Mouse (Mus musculus) urinary bladder, postnatal 4 days (tissue): ENCODE results near the gene Ttll11.
A peak's percentile ranks its signal among the peaks of the same experiment; 100 is the strongest.

Experiments used
- DNase-seq, 2 experiments: peaks; one replicate each; pipeline ENCODE4 v3.0.0; 2021 to 2022; ENCODE audit warnings: low spot score in 2 of 2

The Ttll11 gene

DNA sequence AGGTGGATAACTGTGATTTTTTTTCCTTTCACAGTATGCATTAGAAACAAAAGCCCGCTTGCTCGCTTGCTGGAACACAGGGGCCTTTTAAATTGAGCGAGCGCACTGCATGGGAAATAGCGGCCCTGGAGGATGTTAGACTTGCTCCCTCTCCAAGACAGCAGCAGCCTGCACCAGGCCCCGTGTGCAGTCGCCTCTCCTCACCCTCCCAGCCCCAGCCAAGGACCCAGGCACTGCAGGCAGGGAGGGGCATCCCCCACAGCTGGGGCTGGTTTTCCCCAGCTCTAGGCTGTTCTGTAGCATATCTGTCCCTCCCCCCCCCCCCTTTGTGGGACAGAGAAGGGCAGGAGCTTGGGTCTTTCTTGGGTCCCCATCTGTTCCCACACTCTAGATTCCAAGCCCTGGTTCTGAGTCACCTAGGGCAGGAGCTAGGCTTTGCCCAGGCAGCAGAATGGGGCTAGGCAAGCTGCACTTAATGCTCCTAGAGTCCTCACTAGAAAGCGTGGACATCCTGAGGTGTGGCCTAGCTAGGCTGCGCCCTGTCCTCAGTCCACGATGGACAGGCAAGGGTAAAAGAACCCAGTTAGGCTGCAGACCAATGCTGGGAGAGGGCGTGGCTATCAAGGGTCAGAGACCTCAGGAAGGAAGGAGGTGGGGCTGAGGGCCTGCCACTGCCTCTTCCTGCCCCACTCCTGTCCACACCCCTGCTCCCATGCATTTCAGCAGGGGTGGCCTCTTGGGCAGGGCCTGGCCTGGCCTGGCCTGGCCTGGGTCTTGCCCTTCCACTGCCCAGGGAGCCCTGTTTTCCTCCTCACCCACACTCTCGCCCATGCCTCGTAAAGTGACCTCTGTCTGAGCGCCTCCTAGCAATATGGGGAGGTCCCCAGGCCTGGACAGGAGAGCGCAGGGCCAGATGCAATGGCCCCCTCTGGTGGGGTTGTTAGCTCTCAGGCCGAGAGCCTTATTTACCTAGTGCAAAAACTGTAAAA, 250.3 kb downstream of the Ttll11 start:
- DNase-seq, result no peak

DNA sequence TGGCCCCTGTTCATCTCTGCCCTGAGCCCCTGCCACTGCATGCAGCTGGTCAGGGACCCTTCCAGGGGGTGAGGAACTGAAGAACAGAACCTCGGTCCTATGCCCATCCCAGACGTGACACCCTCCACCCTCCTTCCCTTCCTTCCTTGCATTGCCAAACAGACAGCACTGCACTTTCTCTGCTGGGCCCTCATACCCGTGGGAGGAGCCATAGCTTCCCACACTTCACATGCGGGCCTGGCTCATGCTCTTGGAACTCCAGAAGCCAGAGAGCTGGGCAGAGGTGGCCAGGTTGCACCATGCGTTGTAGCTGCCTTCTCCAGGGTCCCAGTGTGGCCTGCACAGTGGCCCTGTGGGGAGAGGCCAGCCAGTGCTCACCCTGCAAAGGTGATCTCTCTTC, 251.1 kb downstream of the Ttll11 start:
- DNase-seq, result no peak

DNA sequence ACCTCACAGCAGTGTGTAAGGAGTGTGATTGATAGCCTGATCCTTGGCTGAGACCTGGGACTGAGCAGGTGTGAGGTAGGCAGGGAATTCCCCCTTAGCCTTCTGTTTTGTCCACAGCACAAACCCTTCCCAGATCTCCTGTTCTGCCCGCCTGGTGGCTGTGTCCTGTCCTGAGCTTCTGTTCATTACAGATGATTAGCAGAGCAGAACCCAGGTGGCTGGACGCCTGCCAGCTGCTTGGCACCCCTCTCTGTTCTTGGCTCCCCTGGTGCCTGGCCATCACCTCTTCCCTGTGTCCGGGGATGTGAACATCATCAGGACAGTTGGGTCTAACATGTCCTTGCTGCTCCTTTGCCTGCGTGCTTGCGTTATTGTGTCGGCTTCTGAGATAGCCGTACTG, 256.0 kb downstream of the Ttll11 start:
- no peak for DNase-seq

DNA sequence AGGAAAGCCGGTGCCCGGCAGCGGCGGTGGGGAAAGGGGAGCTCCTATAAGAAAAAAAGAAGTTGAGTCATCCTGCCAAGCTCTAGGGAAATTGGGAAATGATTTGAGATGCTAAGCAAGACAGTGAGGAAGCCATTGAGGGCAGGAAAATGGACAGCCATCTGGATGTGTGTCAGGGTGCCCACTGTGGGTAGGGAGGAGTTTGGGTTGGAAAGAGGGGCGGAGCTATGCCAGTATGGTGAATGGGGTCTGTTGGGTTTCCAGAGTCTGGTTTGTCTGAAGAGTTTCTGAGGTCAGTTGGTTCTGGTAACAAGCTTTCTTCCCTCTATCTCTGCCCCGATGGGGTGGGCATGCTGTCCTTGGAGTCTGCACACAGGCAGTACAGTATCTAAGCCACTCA, 256.4 kb downstream of the Ttll11 start:
- DNase-seq, result no peak

DNA sequence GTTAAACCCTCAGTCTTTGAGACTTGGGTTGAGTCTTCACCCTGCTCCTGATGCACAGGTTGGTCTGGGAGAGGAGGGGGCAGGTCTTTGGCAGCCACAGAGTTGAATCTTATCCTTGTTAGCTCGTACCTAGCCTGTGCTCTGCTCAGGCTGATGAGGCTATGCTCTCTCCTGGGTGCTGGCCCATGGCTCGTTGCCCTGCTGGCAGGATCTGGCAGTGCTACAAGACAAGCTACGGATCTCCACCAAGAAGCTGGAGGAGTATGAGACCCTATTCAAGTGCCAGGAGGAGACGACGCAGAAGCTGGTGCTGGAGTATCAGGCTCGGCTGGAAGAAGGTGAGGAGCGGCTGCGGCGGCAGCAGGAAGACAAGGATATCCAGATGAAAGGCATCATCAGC, 256.9 kb downstream of the Ttll11 start:
- no peak for DNase-seq

DNA sequence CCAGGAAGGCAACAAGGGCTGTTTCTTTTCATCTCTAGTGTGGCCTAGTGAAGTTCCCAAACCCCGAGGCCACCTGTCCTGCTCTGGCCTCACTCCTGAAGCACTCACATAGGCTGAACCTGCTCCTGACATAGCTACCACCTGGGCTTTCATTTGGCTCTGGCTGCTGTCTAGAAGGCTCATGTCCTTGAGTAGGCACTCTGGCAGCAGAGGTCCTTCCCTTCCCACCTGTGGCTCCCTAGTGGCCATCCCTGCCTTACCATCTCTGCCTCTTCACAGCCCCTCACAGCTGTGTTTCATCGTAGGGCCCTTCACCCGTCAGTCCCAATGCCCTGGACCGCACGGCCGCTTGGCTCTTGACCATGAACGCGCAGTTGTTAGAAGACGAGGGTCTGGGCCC, 258.8 kb downstream of the Ttll11 start:
- no peak for DNase-seq

DNA sequence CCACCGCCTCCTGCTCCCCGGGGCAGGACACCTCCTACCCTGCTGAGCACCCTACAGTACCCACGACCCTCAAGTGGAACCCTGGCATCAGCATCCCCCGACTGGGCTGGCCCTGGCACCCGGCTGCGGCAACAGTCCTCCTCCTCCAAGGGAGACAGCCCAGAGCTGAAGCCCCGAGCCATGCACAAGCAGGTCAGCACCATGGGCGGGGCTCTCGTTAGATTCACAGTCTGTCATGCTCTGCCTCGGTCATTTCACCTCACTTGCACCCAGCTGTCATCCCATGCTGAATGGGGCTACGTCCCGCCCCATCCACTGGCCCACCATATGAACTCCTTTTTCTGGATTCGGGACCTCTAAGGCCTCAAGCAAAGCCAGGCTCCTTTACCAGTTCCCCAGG, 259.2 kb downstream of the Ttll11 start:
- DNase-seq, result no peak

DNA sequence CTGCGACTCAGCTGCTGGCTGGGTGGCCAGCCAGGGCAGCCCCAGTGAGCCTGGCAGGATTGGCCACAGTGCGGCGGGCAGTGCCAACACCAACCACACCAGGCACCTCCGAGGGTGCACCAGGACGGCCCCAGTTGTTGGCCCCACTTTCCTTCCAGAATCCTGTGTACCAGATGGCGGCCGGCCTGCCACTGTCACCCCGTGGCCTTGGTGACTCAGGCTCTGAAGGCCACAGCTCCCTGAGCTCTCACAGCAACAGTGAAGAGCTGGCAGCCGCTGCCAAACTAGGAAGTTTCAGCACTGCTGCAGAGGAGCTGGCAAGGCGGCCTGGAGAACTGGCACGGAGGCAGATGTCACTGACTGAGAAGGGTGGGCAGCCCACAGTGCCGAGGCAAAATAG, 259.6 kb downstream of the Ttll11 start:
- peak in 1 of 2 experiments; percentile 37 for DNase-seq

DNA sequence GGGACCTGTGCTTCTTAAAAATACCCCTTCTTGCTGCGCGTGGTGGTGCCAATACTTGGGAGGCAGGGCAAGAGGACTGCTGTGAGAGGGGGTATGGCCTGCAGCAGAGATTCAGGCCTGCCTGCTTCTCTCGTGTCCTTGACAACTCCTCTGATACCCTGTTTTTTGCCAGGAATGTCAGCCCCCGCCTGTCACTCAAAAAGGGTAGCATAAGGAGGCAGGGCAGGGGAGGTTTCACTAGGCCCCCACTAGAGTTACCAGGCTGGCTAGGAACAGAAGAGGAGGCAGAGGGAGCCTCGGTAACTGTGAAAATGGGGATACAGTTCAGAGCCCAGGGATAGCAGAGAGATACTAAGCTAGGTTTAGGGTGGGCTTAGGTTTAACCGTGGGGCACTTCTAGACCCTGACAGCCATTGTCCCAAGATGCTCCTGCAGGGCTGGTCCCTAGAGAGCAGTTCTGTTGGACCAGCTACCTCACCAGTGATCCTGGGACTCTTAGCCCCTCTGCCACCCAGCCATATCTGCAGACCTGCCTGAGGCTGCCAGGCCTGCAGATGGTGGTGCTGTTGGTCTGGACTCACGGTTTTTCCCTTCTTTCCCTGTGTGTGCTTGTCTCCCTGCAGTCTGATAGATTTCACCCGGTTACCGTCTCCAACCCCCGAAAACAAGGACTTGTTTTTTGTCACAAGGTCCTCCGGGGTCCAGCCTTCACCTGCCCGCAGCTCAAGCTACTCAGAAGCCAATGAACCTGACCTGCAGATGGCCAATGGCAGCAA, 260.3 kb downstream of the Ttll11 start:
- no peak for DNase-seq

DNA sequence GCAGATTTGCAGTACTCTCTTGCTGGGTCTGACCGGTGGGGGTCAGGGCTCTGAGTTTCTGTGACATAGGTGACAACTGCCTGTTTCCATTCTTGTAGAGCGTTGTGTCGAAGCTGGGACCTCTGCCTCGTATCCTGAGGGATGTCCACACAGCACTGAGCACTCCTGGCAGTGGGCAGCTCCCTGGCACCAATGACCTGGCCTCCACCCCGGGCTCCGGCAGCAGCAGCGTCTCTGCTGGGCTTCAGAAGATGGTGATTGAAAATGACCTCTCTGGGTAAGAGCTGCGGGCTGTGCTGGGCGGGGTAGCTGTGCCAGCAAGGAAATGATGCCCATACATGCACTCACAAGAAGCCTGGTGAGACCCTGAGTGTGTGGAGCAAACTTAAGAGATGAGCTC, 261.1 kb downstream of the Ttll11 start:
- no peak for DNase-seq

DNA sequence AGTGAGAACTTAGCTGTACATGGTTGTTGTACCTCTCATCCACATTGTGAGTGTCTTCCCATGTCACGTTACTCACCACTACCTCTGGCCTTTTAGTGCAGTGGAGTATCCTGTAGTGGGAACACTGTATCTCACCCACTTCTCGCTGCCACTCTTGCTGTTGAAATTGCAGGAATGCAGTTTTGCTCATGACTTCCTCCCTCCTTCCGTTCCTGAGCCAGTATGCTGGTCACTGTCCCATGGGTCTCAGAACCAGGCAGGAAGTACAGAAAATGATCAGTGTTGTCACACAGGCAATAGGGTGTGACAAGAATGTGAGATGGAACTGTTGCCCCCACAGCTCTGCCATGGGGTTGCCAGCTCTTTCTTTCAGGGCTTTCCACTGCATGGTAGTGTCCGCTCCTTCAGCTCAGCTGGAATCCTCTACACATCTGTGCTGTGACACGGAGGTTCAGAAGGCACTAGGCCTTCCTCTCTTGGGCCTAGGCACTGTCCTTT, 261.7 kb downstream of the Ttll11 start:
- no peak for DNase-seq

DNA sequence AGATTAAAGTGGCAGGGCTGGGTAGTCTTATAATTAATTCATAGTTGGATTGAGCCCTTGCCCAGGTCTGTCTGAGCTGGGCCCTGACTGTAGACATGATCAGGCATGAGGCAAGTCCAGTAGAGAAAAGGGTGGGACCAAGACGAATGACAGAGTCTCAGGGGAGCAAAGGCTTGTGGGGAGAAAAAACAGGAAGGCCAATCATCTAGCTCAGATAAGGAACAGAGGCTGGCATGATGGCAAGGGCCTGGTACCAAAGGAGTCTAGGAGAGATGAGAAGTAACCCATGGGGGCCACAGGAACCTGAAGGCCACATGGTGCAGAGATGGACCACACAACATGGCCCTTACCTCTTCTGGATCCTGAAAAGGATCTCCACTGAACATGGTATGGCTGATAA, 263.5 kb downstream of the Ttll11 start:
- no peak for DNase-seq

DNA sequence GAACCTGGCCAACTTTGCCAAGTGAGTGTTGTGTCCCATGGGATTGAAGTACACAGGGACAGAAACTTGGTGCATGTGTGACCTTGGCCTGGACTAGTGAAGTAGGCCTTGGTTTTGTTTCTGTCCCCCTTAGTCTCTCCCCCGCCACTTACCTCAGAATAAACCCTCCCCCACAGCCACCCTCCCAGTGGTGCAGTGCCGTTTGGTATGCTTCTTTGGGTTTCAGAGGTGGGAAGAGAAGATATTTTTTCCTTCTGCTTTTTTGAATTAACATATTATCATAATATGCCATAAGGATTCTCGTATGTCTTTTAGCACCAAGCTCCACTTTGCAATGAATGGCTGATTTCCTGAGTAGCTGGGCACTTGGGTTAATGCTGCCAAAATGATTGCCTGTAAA, 264.2 kb downstream of the Ttll11 start:
- no peak for DNase-seq

DNA sequence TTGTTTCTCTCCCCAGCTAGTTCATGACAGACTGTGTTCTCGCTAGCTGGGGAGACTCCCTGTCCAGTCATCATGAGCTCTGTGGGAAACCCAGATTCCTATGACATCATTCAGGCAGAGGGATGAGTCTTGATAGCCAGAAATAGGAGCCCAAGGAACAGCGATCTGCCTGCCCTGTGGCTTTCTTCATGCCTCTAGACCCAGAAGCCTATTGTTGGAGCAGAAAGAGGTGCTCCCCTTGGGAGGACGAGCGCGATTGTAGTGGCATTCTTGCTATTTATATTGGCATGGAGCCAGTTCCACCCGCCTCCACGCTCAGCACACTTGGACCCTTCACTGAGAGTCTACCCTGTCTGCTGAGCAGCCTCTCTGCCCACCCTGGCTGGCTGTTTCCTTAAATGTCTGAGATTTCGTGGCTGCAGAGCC, 265.0 kb downstream of the Ttll11 start:
- no peak for DNase-seq

DNA sequence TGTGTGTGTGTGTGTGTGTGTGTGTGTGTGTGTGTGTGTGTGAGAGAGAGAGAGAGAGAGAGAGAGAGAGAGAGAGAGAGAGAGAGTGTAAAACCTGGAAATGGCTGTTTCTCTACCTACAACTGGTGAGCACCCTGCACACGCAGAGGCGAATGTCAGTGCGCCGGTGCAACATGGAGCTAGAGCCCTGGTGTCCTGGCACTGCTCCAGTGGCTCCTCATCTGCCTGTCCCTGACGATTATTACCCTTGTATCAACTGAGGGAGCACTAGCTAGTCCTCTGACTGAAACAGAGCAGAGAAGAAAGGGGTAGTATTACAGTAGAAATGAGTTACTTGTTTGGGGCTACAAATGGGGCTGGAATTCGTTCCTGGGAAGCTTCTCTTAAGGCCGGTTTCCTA, 266.3 kb downstream of the Ttll11 start:
- DNase-seq, result no peak

DNA sequence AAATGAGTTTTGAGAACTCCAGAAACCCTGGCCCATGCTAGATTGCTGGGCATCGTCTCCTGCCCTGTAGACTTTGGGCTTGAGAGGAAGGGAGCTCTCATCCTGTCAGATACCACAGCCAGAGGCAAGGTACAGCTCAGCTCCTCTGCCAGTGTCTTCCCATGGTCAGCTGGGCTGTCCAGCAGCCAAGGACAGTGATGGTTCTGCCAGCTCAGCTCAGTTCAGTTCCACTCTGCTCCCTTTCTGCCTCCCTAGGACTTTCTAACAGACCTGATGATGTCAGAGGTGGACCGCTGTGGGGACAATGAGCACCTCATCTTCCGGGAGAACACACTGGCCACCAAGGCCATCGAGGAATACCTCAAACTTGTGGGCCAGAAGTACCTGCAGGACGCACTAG, 267.1 kb downstream of the Ttll11 start:
- DNase-seq, result no peak

DNA sequence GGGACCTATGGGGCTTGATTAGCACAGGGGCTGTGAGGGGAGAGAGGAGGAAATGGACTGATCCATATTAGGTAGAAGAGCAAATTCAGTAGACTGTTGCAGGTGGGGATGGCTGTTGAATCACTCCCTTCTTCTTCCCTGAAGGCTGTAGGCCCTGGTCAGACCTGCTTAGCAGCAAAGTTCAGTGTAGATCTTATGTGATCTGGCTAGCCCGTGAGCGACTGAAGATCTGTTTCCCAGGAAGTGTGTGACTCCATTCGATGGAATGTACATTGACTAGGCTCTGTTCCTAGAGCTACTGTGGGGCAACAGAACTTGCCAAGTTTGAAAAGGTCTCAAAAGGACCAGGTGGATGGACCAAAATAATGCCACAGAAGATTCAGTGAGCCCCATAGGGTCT, 276.5 kb downstream of the Ttll11 start:
- DNase-seq, result no peak

DNA sequence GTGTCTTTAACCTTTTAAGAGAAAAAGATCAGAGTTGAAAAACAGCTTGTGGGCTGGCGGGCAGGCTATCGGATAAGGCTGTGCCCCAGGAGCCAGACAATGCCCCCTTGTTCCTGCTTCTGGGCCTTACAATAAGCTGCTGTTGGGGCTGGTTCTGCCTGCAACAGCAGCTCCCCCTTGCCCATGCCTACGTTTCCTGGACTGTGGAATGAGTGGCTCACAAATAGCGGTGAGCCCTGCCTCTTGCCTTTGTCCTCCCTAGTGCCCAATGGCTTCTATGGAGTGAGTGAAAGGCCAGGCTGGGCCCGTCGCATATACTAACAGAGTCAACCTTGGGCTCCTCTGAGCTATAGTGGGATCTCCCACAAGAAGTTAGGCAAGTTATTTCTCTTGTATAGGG, 277.1 kb downstream of the Ttll11 start:
- DNase-seq, result no peak

DNA sequence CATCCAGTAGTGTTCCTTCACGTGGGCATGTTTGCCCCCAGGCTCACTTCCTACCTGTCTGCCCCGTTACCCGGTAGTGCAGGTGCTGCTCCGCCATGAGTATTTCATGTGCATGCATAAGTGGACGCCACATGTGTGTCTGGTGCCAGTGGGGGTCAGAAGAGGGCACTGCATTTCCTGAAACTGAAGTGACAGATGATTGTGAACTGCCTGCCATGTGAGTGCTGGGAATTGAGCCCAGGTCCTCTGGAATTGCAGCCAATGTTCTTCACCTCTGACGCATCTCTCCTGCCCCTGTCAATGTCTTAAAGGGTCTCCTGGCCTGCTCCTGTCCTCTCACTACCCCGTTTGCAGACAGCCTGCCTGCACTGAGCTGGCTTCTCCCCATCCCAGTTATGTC, 277.7 kb downstream of the Ttll11 start:
- no peak for DNase-seq
